Mouse (Mus musculus) frontal cortex, postnatal 25 days (tissue): ENCODE data around the gene Tbc1d1.

Source experiments
- DNase-seq, 2 experiments: peaks; one replicate each; pipeline ENCODE4 v3.0.0; 2022; ENCODE audit warnings: low spot score in 2 of 2

The Tbc1d1 gene

DNA sequence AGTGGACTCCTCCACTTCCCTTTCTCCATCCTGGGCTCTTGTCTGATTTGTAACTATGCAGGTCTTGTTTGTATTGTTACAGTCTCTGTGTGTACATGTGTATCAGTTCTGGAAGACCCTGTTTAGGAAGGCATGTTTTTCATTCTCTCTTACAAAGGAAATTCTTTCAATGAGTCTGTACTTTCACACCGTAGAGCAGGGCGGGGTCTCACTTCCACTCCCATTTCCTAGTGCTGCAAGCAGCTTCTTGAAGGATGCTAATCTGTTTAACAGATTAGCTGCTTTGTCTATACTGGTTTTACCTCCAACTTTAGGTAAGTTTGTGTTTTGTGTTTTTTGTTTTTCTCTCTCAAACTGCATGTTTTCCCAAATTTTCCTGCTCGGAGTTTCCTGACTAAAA is 230.9 kb downstream of the Tbc1d1 start:
- no peak for DNase-seq

DNA sequence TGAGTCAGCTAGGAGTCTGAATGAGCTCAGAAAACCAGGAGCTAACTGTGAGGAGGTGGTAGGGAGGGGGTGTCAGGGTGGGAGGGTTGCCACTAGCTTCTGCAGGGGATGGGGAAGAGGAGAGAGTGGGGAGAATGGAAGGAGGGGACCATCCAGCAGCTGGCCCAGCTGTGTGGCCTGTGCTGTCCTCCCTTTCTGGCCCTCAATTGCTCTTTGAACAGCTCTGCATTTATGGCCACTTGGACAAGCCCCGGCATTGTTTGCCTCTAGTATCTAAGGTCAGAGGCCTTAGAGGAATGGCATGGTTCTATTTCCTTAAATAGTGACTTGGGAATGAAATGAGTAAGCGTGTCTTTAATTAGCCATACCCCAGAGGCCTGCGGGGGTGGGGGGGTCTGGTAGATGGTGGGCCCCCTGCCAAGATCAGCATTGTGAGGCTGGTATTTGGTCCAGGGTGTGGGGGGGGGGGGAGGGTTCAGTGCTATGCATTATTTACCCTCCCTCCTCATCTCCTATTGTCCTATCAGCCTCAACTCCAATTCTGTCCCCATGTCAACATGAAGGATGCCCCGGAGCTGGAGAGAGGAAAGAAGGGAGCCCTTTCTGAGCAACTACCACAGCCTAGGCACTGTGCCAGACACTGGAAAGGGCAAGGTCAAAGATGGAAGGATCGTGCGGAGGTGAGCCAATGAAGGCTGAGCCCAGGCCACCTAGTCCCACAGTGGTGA is 233.3 kb downstream of the Tbc1d1 start:
- DNase-seq: no peak

DNA sequence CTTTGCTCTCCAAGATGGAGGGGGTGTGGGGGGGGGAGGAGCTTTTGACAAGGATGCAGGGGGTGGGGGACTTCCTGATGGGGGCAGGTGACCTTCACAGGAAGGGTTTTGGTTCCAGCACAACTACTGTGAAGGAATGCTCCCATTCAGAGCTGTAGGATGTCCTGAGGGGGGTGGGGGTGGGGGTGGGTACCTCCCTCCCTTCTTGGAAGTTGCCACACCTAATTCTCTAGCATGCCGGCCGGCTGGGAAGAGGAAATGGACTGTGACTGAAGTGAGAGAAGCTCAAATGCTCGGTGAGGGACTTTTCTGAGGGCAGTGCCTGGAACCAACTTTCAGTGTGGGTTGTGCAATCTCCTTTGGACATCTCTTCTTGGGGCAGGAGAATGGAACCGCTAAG is 235.2 kb downstream of the Tbc1d1 start:
- no peak for DNase-seq

DNA sequence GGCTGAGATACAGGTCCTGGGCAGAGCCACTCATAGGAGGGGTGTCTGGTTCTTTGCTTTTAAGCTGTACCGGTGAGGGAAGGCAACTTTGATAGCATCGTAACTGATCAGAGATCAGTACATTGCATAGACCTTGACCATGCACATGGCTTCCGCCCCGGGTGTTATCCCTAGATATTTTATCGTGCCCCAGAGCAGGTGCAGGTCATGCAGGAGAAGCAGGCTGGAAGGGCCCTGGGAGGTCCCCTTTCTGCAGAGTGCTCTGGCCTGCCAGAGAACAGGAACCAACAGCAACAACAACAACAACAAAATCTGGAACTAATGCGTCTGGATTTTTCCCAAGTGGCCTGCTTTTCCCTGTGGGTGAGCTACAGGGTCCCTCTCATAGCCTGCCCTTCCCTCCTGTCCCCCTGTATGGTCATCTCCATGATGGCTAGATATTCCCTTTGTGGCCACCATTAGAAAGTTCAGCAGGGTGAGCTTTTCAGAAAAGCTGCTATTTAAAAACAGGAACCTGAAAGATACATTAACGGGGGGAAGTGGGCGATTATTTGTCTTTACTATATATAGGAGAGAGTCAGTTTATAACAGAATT is 236.4 kb downstream of the Tbc1d1 start:
- DNase-seq: no peak

DNA sequence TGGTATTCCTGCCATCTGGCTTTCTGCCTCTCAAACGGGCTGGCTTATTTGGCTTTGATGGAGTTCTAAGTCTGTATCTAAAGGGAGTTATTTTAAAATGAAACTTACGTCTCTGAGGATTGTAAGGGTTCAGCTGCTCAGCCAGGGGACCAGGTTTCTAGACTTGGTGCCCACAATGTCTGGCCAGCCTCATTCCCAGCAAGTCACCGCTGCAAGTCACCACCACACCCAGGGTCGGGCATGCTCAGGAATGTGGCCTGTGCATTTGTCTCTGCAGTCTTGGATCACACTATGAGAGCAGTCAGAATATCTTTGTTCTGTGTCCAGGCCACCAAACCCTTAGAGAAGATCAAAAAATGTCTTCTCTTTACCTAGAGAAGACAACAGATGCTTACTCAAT is 237.4 kb downstream of the Tbc1d1 start:
- no peak for DNase-seq

DNA sequence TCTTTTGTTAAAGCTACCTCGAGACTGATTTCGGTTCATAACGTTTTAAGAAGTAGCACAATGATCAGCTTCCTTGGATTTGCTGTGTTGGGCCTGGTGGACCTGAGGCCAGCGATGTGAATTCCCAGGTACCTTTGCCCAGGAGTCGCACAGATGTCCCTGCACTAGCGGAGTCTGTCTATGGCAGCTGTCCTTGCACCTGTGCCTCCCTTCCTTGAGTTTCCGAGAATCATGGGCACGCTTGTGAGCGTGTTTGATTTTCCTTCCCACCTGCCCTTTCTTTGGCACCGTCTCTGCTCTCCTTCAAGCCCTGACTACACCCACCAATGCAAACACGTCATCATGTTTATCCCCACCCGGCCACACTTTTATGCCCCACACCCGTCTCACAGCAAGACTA is 242.1 kb downstream of the Tbc1d1 start:
- DNase-seq: no peak

DNA sequence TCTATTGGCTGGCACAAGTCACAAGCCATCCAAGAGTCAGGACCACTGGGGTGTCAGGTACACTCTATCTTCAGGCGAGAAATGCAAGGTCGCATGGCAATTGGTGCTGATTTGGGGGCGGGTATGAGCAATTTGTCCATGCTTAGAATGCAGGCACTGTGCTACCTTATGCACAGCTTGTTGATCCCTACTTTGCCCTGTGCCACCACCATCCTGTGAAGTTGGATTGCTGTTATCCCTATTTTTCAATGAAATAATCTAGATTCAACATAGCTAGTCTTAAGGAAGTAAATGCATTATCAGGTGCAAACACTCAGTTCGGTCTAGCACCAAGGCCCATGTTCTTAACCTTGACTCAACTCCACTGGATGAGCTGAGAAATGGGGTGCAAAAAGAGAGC is 244.6 kb downstream of the Tbc1d1 start:
- DNase-seq: no peak
